Mouse (Mus musculus) forebrain, embryonic 11.5 days (tissue): ENCODE measurements around the gene Lrp4. TPM values are rescaled to one million over a fixed set of nuclear protein-coding genes. Genes with fewer than 3 reads are reported as not detected.
A peak's percentile ranks its signal among the peaks of the same experiment; 100 is the strongest.

Experiments
- ATAC-seq: fragments of 200-750 bp; cut with Nextera tagmentation; replicated peaks from 2 replicates; pipeline ENCODE4 v1.8.0; 2017; ENCODE audit warnings: moderate TSS enrichment; ENCODE audit not compliant: low FRiP score
- DNase-seq: peaks from one replicate; pipeline ENCODE4 v3.0.0-alpha.2; 2017; ENCODE audit warnings: low spot score
- H3K27ac ChIP-seq: fragments of 300-500 bp; sonication (generic); 2 replicates; pipeline ENCODE4 v1.5.1; 2014; ENCODE audit warnings: low read depth, low read length
- H3K27me3 ChIP-seq: fragments of 300-500 bp; sonication (generic); 2 replicates; pipeline ENCODE4 v1.6.1; 2014; ENCODE audit warnings: mild to moderate bottlenecking, low read length, mixed read lengths; ENCODE audit not compliant: control insufficient read depth, insufficient read depth
- H3K36me3 ChIP-seq: fragments of 300-500 bp; sonication (generic); 2 replicates; pipeline ENCODE4 v1.6.1; 2014; ENCODE audit warnings: mild to moderate bottlenecking, low read length, moderate library complexity, mixed read lengths; ENCODE audit not compliant: control insufficient read depth, insufficient read depth
- H3K4me1 ChIP-seq: fragments of 300-500 bp; sonication (generic); replicated peaks from 2 replicates; pipeline ENCODE4 v1.6.1; 2014; ENCODE audit warnings: low read length, mixed read lengths; ENCODE audit not compliant: control insufficient read depth, insufficient read depth
- H3K4me2 ChIP-seq: fragments of 300-500 bp; sonication (generic); 2 replicates; pipeline ENCODE4 v1.6.1; 2014; ENCODE audit warnings: low read depth, mild to moderate bottlenecking, low read length, moderate library complexity, mixed read lengths; ENCODE audit not compliant: severe bottlenecking
- H3K4me3 ChIP-seq: fragments of 300-500 bp; sonication (generic); 2 replicates; pipeline ENCODE4 v1.5.1; 2014; ENCODE audit warnings: low read depth, low read length
- H3K9ac ChIP-seq: fragments of 300-500 bp; sonication (generic); 2 replicates; pipeline ENCODE4 v1.6.1; 2014; ENCODE audit warnings: low read length
- H3K9me3 ChIP-seq: fragments of 300-500 bp; sonication (generic); 2 replicates; pipeline ENCODE4 v1.6.1; 2016; ENCODE audit warnings: low read length, mixed read lengths; ENCODE audit not compliant: control insufficient read depth
- WGBS: fragments of 180-500 bp; shearing (Covaris S2); extraction: QIAGEN DNeasy Blood & Tissue Kit; methylation state at CpG from one replicate; pipeline ENCODE4 v1.1.7; 2014; 5-methylcytosine and 5-hydroxymethylcytosine counted together
- polyA plus RNA-seq: library from polyadenylated mRNA; unstranded; fragments of >200 nt; fragmentation: Nextera tagmentation; extraction: Ambion mirVana; gene quantifications from 2 replicates; pipeline ENCODE4 v1.2.1, GENCODE M21; 2014

The Lrp4 gene
- polyA plus RNA-seq, 1 experiment from 2014 or later: 10.2 TPM

DNA sequence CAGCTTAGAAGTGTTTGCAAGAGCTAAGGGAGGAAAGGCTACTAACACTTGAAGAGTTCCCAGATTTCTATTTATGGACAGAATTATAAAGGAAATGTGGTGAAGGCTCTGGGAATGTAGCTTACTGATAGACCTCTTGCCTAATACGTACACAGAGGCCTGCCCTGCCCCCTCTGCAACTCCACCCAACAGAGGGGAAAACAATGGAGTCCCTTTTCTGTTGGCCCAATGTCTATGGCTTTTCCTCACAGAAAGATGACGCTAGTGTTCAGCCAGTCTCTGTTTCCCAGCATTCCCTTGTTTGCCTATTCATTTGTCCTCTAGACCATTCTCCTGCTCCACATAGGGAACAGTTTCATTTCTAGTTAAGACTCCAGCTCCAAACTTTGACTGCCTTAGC is 59.9 kb downstream of the Lrp4 start:
- ATAC-seq (0 out of 2 replicates have a peak, but pooled peaks have one; percentile 49), DNase-seq (no peak)
- H3K4me3 ChIP-seq: no peak overlapping the region
- H3K9me3 ChIP-seq: no peaks in the 10 kb centered on the region
- no peaks in the 10 kb centered on the region; the same call in 1 of the 2 replicates for H3K36me3 ChIP-seq
- no peak overlapping the region for H3K4me2 ChIP-seq
- H3K27me3 ChIP-seq: no peaks in the 10 kb centered on the region
- WGBS: 9% methylated on average over 2 of the region's 2 CpGs
- no peak overlapping the region for H3K27ac ChIP-seq
- H3K9ac ChIP-seq: no peak overlapping the region
- peaks cover 2% of the 10 kb centered on the region; the same call in 1 of the 2 replicates for H3K4me1 ChIP-seq

DNA sequence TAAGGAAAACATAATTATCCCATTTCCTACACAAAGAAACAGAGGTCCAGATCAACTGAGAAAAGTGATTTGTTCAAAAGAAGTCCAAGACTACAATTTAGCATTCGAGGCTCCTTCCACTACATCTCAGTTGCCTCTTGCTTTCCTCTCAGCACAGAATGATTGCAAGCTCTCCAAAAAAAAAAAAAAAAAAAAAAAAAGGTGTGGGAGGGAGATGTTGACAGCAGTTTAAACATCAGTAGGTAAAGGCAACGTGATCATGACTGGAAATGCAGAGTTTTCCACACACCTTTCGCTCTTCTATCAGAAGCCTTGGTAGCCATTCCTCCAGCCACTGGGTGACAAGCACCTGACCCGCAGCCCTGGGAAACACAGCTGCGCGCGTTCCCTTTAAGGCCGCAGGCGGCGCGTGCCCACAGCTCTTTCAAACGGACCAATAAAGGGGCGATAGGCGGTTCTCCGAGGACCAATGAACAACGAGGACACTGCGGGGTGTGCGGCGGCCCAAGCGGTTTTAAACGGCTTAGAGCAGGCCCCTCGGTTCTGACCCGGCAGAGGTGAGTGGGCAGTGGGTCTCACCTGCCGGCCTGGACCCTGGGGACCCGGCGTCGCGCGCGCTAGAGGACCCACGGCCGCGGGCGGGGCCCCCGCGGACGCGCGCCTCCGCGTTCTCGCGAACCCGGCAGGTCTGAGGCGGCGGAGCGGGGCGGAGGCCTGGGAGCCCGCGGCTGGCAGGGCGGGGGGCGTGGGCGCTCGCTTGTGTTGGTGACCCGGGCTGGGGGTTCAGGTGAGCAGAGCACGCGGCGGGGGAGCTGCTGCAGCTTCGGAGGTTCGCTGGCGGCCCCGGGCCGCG is 69.2 kb downstream of the Lrp4 start, which contains the start of gene Ckap5:
Ckap5 (plus strand) TSS at position 469 of the 853 bp plus-strand sequence.
- H3K4me3 ChIP-seq: peak within 1 kb of the TSS; percentile 84
- peak within 1 kb of the TSS; percentile 81 for H3K27ac ChIP-seq
- no peaks in the 10 kb centered on the region; the same call in 1 of the 2 replicates for H3K9me3 ChIP-seq
- peak within 1 kb of the TSS; percentile 98 for H3K9ac ChIP-seq
- no peaks in the 10 kb centered on the region for H3K4me1 ChIP-seq
- H3K27me3 ChIP-seq: no peaks in the 10 kb centered on the region
- 2% methylated on average over 64 of the region's 64 CpGs for WGBS
- peak; percentile 98 for ATAC-seq
- H3K4me2 ChIP-seq: peak within 1 kb of the TSS; percentile 73
- H3K36me3 ChIP-seq: peaks cover 9% of the 10 kb centered on the region
- peak; percentile 96 for DNase-seq

DNA sequence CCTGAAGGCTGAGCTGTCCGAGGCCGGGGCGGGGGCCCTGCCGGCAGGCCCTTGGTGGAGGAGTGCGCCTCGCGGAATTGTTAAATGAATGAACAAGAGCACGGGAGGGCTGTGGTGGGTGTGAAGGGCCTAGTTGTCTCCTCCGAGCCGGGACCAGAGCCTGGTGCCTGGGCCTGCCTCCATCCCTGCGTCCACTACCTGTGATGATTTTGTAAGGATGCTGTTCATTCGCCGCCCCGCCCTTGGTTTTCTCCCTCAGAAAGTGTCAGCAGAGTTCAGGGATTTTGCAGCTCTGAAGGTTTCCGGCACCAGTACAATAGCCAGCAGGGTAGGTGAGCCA is 69.8 kb downstream of the Lrp4 start:
- WGBS: 1% methylated on average over 15 of the region's 15 CpGs

DNA sequence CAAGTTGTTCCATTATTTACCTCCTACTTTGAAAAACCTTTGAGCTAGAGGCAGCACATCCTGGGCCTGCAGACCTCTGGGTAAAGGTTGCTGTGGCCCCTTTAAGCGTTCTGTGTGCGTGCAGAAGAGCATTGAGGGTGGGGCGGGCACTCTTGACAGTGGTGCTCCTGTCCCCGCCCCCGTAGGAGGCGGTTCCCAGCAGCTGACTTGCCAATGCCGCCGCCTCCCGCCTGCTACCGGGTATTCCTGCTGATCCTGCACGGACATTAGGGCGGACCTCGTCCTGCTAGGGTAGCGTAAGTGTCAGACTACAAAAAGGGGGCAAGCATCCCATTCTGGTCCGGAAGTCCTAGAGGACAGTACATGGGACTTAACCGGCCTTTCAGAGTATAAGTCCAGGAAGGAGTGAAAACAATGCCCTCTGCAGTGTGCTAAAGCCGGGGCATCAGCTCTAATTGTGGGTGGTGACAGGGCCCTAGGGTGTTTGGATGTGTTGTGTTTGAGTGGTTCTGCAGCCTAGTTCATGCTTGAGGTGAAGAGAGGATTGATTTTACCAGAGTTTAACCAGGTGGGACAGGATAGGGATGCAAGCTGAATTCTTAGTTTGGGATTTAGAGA is 80.4 kb downstream of the Lrp4 start:
- Histone ChIP-seq H3K9me3 (no peaks in the 10 kb centered on the region), H3K4me2 (peak overlapping the region; percentile 45), H3K4me3 (peak overlapping the region; percentile 24), H3K36me3 (no peaks in the 10 kb centered on the region), H3K27me3 (no peaks in the 10 kb centered on the region), H3K9ac (peak overlapping the region; percentile 35; the same call in 1 of the 2 replicates), H3K4me1 (0 out of 2 replicates have a peak, but pooled peaks cover 2% of the 10 kb centered on the region), H3K27ac (no peak overlapping the region)
- ATAC-seq (peak; percentile 82), DNase-seq (peak; percentile 84)
- 2% methylated on average over 17 of the region's 17 CpGs for WGBS

More for the DNA sequence above, 69.8 kb downstream of the Lrp4 start:
- no peaks in the 10 kb centered on the region for H3K4me1 ChIP-seq
- H3K4me2 ChIP-seq: peak overlapping the region; percentile 73
- DNase-seq: no peak
- H3K27me3 ChIP-seq: no peaks in the 10 kb centered on the region
- ATAC-seq: peak; percentile 80
- peak overlapping the region; percentile 84 for H3K4me3 ChIP-seq
- H3K9me3 ChIP-seq: no peaks in the 10 kb centered on the region; the same call in 1 of the 2 replicates
- peak overlapping the region; percentile 98 for H3K9ac ChIP-seq
- peaks cover 9% of the 10 kb centered on the region for H3K36me3 ChIP-seq
- H3K27ac ChIP-seq: peak overlapping the region; percentile 81

Other genes with a start within 250 kb of the Lrp4 start
- gene Ddb2, start 220.5 kb upstream of the Lrp4 start, polyA plus RNA-seq: 9.9 and 10.8 TPM in 2 replicates
- gene Pacsin3, start 201.6 kb upstream of the Lrp4 start, polyA plus RNA-seq: 28.9 and 34.8 TPM in 2 replicates
- gene Arfgap2, start 192.5 kb upstream of the Lrp4 start, polyA plus RNA-seq: 84.0 and 89.1 TPM in 2 replicates
- 102 and 114 TPM in 2 replicates for gene 1110051M20Rik, start 12.8 kb upstream of the Lrp4 start, polyA plus RNA-seq
- gene Ckap5, start 69.3 kb downstream of the Lrp4 start, polyA plus RNA-seq: 138 and 153 TPM in 2 replicates
- not detected in 2 replicates for gene F2, start 178.9 kb downstream of the Lrp4 start, polyA plus RNA-seq
- gene Zfp408, start 192.3 kb downstream of the Lrp4 start, polyA plus RNA-seq: 8.4 and 9.8 TPM in 2 replicates
- 70.7 and 79.1 TPM in 2 replicates for gene Arhgap1, start 192.3 kb downstream of the Lrp4 start, polyA plus RNA-seq